Mouse (Mus musculus) liver, embryonic 16.5 days (tissue): ENCODE data around the gene A230050P20Rik. TPM values are rescaled to one million over a fixed set of nuclear protein-coding genes. Genes with fewer than 3 reads are reported as not detected.

ENCODE experiments used
- ATAC-seq: fragments of 200-750 bp; cut with Nextera tagmentation; 2 replicates; pipeline ENCODE4 v1.8.0; 2017; ENCODE audit warnings: low read depth, mild to moderate bottlenecking, moderate number of reproducible peaks, moderate library complexity
- H3K27ac ChIP-seq: fragments of 300-500 bp; sonication (generic); 2 replicates; pipeline ENCODE4 v1.5.1; 2014; ENCODE audit warnings: mild to moderate bottlenecking, low read length
- H3K27me3 ChIP-seq: fragments of 300-500 bp; sonication (generic); 2 replicates; pipeline ENCODE4 v1.6.1; 2014; ENCODE audit warnings: low read depth, low read length, mixed read lengths; ENCODE audit not compliant: control insufficient read depth, insufficient read depth
- H3K36me3 ChIP-seq: fragments of 300-500 bp; sonication (generic); 2 replicates; pipeline ENCODE4 v1.6.1; 2014; ENCODE audit warnings: mild to moderate bottlenecking; ENCODE audit not compliant: control insufficient read depth, insufficient read depth
- H3K4me1 ChIP-seq: fragments of 300-500 bp; sonication (generic); 2 replicates; pipeline ENCODE4 v1.6.1; 2014; ENCODE audit warnings: low read depth, low read length, mixed read lengths; ENCODE audit not compliant: control insufficient read depth
- H3K4me2 ChIP-seq: fragments of 300-500 bp; sonication (generic); 2 replicates; pipeline ENCODE4 v1.6.1; 2014; ENCODE audit warnings: low read depth, low read length, mixed read lengths
- H3K4me3 ChIP-seq: fragments of 300-500 bp; sonication (generic); 2 replicates; pipeline ENCODE4 v1.5.1; 2014; ENCODE audit warnings: low read depth, mild to moderate bottlenecking, low read length
- H3K9ac ChIP-seq: fragments of 300-500 bp; sonication (generic); 2 replicates; pipeline ENCODE4 v1.6.1; 2014; ENCODE audit warnings: low read depth, low read length
- H3K9me3 ChIP-seq: fragments of 300-500 bp; sonication (generic); replicated peaks from 2 replicates; pipeline ENCODE4 v1.6.1; 2016; ENCODE audit warnings: low read length; ENCODE audit not compliant: control insufficient read depth
- WGBS: fragments of 180-500 bp; shearing (Covaris S2); extraction: QIAGEN DNeasy Blood & Tissue Kit; methylation state at CpG from one replicate; pipeline ENCODE4 v1.1.7; 2014; ENCODE audit not compliant: insufficient replicate concordance; 5-methylcytosine and 5-hydroxymethylcytosine counted together
- polyA plus RNA-seq: library from polyadenylated mRNA; unstranded; fragments of >200 nt; fragmentation: Nextera tagmentation; extraction: Ambion mirVana; gene quantifications from 2 replicates; pipeline ENCODE4 v1.2.1, GENCODE M21; 2015

A230050P20Rik gene
- polyA plus RNA-seq, 1 experiment from 2014 or later, result 6.7 TPM

DNA sequence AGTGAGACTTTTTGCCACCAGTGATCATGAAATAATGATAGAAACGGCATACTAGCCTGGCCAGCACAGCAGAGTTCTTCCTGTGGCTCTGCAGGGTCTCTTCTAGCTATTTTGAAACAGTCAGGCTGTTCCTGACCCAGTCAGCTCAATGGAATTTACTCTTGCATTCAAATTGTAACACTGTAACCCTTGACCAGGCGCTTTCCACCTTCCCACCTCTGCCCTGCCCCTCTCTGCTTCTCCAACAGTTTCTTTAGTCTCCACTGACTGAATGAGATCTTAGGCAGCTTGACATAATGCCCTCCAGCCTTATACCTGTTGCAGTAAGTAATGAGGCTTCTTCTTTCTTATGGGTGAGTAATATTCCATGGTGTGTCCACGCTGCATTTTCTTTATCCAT is 1.6 kb upstream of the A230050P20Rik start:
- Histone ChIP-seq H3K27ac (no peak overlapping the region), H3K9ac (no peak overlapping the region), H3K27me3 (peaks cover 15% of the 10 kb centered on the region), H3K4me1 (peaks cover 5% of the 10 kb centered on the region), H3K9me3 (no peaks in the 10 kb centered on the region), H3K4me2 (no peak overlapping the region), H3K36me3 (no peaks in the 10 kb centered on the region), H3K4me3 (no peak overlapping the region)
- ATAC-seq, result peak; percentile 47; the same call in 1 of the 2 replicates
- 51% methylated on average over 3 of the region's 3 CpGs for WGBS

- Histone ChIP-seq H3K4me1 (peaks cover 3% of the 10 kb centered on the region; the same call in 1 of the 2 replicates), H3K4me2 (peak overlapping the region; percentile 66), H3K27me3 (peaks cover 15% of the 10 kb centered on the region), H3K4me3 (peak overlapping the region; percentile 66), H3K27ac (no peak overlapping the region), H3K9ac (peak overlapping the region; percentile 57), H3K36me3 (no peaks in the 10 kb centered on the region), H3K9me3 (no peaks in the 10 kb centered on the region)
- ATAC-seq, result no peak
- WGBS, result 7% methylated on average over 19 of the region's 19 CpGs
Measured at GRCm38 (mm10) chr9:20869246-20869645, 804 bp downstream of the A230050P20Rik start.

DNA sequence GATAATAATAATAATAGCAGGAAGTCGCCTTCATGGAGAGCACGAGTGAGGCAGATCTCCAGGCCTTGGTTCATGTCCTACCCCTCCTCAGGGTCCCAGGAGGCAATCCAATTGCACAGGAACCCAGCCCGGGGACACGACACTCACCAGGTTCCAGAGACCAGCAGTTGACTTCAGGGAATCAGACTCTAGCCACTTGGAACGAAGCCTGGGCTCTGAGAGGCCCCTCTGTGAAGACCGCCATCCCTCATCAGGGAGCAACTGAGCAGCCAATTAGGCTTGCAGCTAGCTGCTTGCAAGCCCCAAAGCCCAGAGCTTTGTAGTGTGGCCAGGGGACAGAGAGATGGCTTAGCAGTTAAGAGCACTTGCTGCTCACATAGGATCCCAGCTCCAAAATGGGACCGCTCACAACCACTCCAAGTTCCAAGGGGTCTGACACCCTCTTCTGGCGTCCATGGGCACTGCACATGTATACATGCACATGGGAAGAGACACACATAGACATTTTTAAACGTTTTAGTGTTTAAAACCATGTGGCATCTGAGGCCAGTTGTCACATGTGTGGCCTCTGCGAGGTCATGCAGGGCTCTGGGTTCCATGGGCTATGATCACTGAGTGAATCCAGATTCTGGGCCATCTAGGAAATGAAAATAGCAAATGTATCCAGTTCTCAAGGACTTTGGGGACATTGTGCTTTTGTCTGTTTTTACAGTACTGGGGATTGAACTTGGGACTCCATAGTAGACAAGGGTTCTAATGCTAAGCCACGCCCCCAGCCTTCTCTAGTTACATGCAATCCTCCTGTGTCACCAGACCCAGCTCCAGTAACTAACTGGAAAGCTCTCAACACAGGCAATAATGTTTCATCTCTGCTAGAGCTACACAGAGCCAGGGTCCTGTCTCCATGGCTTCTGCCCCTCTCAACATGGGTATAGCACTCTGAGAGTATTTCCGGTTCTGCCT is 2.0 kb downstream of the A230050P20Rik start:
- no peaks in the 10 kb centered on the region for H3K9me3 ChIP-seq
- peaks cover 3% of the 10 kb centered on the region; the same call in 1 of the 2 replicates for H3K4me1 ChIP-seq
- no peak overlapping the region for H3K9ac ChIP-seq
- no peaks in the 10 kb centered on the region for H3K36me3 ChIP-seq
- no peak overlapping the region for H3K27ac ChIP-seq
- no peak overlapping the region for H3K4me2 ChIP-seq
- 66% methylated on average over 12 of the region's 12 CpGs for whole genome bisulfite sequencing
- ATAC-seq, result no peak
- no peak overlapping the region for H3K4me3 ChIP-seq
- H3K27me3 ChIP-seq, result peaks cover 15% of the 10 kb centered on the region

DNA sequence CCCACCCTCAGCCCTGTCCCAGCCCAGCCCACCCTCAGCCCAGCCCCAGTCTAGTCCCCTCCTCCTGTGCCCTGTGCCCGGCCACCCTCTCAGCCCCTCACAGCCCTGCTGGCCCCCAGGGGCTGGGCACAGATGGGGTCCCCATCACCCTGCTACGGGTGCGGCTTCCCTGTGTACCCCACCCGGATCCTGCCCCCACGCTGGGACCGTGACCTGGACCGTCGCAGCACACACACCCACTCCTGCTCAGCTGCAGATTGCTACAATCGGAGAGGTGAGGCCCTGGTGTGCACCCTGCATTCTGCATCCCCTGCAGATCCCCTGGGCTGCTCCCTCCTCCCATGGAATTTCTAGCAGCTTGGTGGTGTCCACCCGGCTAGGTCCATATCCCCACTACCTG is 4.5 kb downstream of the A230050P20Rik start:
- 84% methylated on average over 10 of the region's 10 CpGs for WGBS
- peaks cover 11% of the 10 kb centered on the region for H3K27me3 ChIP-seq
- H3K9me3 ChIP-seq, result no peaks in the 10 kb centered on the region
- no peak overlapping the region for H3K4me3 ChIP-seq
- ATAC-seq, result no peak
- no peak overlapping the region for H3K27ac ChIP-seq
- H3K4me1 ChIP-seq, result peaks cover 10% of the 10 kb centered on the region
- no peak overlapping the region for H3K4me2 ChIP-seq
- H3K9ac ChIP-seq, result no peak overlapping the region
- no peaks in the 10 kb centered on the region for H3K36me3 ChIP-seq

- H3K4me3 ChIP-seq, result no peak overlapping the region
- 75% methylated on average over 12 of the region's 12 CpGs for WGBS
- no peak overlapping the region for H3K9ac ChIP-seq
- peaks cover 8% of the 10 kb centered on the region for H3K27me3 ChIP-seq
- H3K4me1 ChIP-seq, result peaks cover 12% of the 10 kb centered on the region
- ATAC-seq, result no peak
- no peaks in the 10 kb centered on the region for H3K9me3 ChIP-seq
- no peak overlapping the region for H3K27ac ChIP-seq
- no peaks in the 10 kb centered on the region for H3K36me3 ChIP-seq
- no peak overlapping the region for H3K4me2 ChIP-seq
Measured at GRCm38 (mm10) chr9:20873521-20873920, 5.1 kb downstream of the A230050P20Rik start.

DNA sequence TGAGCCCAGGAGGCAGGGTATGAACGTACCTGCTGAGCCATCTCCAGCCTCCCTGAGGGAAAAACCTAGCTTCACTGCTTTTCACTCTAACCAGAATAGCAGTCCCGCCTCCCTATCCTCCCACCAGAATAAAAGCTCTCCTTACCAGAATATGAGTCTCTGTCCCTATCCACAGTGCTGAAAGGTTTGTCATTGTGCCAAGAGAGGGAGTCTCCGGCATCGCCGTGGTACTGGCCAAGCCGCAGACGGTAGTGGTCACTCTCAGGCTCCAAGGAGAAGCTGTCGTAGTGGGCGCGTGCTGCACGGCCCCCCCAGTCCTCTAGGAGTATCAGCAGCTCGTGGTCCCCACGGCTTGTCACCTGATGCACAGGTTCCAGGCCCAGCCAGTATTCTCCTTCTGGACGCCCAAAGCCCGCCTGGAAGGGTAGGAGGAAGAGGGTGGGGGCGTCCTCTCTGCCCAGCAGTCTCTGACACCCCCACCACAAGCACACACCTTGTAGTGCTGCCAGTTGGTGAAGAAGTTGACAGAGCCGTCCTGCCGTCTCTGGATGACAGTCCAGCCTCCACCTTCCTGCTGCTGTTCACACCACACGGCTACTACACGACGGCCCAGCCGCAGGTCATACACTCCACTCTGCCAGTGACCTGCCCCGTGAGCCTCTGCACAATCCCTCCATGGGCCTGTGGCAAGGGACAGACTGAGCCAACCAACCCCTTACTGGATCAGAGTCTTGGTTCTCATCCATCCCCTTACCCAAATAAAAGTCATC is 6.8 kb downstream of the A230050P20Rik start:
- Histone ChIP-seq H3K36me3 (no peaks in the 10 kb centered on the region), H3K4me3 (no peak overlapping the region), H3K4me2 (no peak overlapping the region), H3K9me3 (no peaks in the 10 kb centered on the region), H3K4me1 (peaks cover 21% of the 10 kb centered on the region), H3K27me3 (no peaks in the 10 kb centered on the region), H3K27ac (no peak overlapping the region), H3K9ac (no peak overlapping the region)
- ATAC-seq, result no peak
- WGBS, result 64% methylated on average over 23 of the region's 23 CpGs

- ATAC-seq, result no peak
- WGBS, result 62% methylated on average over 9 of the region's 9 CpGs
- Histone ChIP-seq H3K27ac (no peak overlapping the region), H3K4me1 (peaks cover 21% of the 10 kb centered on the region), H3K9ac (no peak overlapping the region), H3K4me2 (no peak overlapping the region), H3K27me3 (no peaks in the 10 kb centered on the region), H3K36me3 (no peaks in the 10 kb centered on the region), H3K9me3 (no peaks in the 10 kb centered on the region), H3K4me3 (no peak overlapping the region)
Measured at GRCm38 (mm10) chr9:20876318-20877117, 8.1 kb downstream of the A230050P20Rik start.

- Histone ChIP-seq H3K4me2 (peak overlapping the region; percentile 97), H3K4me3 (peak overlapping the region; percentile 67), H3K27me3 (no peaks in the 10 kb centered on the region), H3K9ac (peak overlapping the region; percentile 56), H3K4me1 (peaks cover 21% of the 10 kb centered on the region), H3K27ac (peak overlapping the region; percentile 72), H3K36me3 (no peaks in the 10 kb centered on the region), H3K9me3 (no peaks in the 10 kb centered on the region)
- 30% methylated on average over 14 of the region's 14 CpGs for WGBS
- peak; percentile 0; the same call in 1 of the 2 replicates for ATAC-seq
Measured at GRCm38 (mm10) chr9:20877118-20878040, 8.9 kb downstream of the A230050P20Rik start.
